Mouse (Mus musculus) E14TG2a.4 (cell line): ENCODE data around the gene Nek7.

Source experiments
- CTCF ChIP-seq: conservative IDR thresholded peaks from 2 replicates; pipeline ENCODE4 v1.5.1; 2014; ENCODE audit warnings: low read length
- NANOG ChIP-seq: IDR thresholded peaks from 2 replicates; pipeline ENCODE4 v1.6.1; 2014; ENCODE audit warnings: borderline replicate concordance, low read length, mixed read lengths

DNA sequence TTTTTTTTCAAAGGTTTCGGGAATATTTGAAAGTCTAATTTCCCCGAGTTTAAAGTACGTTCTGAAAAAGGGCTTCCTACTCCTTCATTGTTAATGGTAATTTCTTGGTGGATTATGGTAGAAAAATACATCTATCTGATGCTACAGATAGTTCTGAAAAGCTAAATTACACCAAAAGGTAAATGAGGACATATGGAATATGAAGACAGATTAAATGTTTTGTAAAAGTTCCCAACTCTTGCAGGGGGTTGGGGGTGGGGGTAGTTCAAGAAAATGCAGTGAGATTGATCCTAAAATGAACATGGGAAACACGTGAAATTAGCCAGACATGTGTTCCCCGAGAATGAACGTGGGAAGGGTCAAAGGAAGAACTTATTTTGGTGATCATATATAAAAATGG lies 119.2 kb downstream of the Nek7 start:
- TF ChIP-seq CTCF (no peak), NANOG (no peak)
